Mouse (Mus musculus) limb, embryonic 13.5 days (tissue): Measurements from ENCODE around the gene Pam16. TPM values are rescaled to one million over a fixed set of nuclear protein-coding genes. Genes with fewer than 3 reads are reported as not detected.

Source experiments
- ATAC-seq: fragments of 200-750 bp; cut with Nextera tagmentation; 2 replicates; pipeline ENCODE4 v1.8.0; 2017; ENCODE audit warnings: low read depth, moderate number of reproducible peaks, moderate TSS enrichment; ENCODE audit not compliant: low FRiP score
- H3K27ac ChIP-seq: fragments of 300-500 bp; sonication (generic); 2 replicates; pipeline ENCODE4 v1.5.1; 2015; ENCODE audit warnings: inconsistent platforms, mild to moderate bottlenecking, moderate library complexity
- H3K27me3 ChIP-seq: fragments of 300-500 bp; sonication (generic); 2 replicates; pipeline ENCODE4 v1.6.1; 2015; ENCODE audit warnings: mild to moderate bottlenecking, inconsistent platforms
- H3K36me3 ChIP-seq: fragments of 300-500 bp; sonication (generic); 2 replicates; pipeline ENCODE4 v1.6.1; 2015; ENCODE audit warnings: inconsistent platforms, mild to moderate bottlenecking, moderate library complexity
- H3K4me1 ChIP-seq: fragments of 300-500 bp; sonication (generic); 2 replicates; pipeline ENCODE4 v1.6.1; 2015; ENCODE audit warnings: inconsistent platforms
- H3K4me2 ChIP-seq: fragments of 300-500 bp; sonication (generic); replicated peaks from 2 replicates; pipeline ENCODE4 v1.6.1; 2015; ENCODE audit warnings: inconsistent platforms, mild to moderate bottlenecking, moderate library complexity
- H3K4me3 ChIP-seq: fragments of 300-500 bp; sonication (generic); 2 replicates; pipeline ENCODE4 v1.5.1; 2015; ENCODE audit warnings: moderate library complexity, mild to moderate bottlenecking, inconsistent platforms
- H3K9ac ChIP-seq: fragments of 300-500 bp; sonication (generic); 2 replicates; pipeline ENCODE4 v1.6.1; 2015; ENCODE audit warnings: mild to moderate bottlenecking, inconsistent platforms
- H3K9me3 ChIP-seq: fragments of 300-500 bp; sonication (generic); 2 replicates; pipeline ENCODE4 v1.6.1; 2016; ENCODE audit warnings: inconsistent platforms
- WGBS: fragments of 180-500 bp; shearing (Covaris S2); methylation state at CpG from one replicate; pipeline ENCODE4 v1.1.7; 2015; 5-methylcytosine and 5-hydroxymethylcytosine counted together
- polyA plus RNA-seq: library from polyadenylated mRNA; unstranded; fragments of >200 nt; fragmentation: Nextera tagmentation; extraction: Ambion mirVana; gene quantifications from 2 replicates; pipeline ENCODE4 v1.2.1, GENCODE M21; 2015

Pam16 gene
- polyA plus RNA-seq, 1 experiment from 2014 or later = 105 TPM

DNA sequence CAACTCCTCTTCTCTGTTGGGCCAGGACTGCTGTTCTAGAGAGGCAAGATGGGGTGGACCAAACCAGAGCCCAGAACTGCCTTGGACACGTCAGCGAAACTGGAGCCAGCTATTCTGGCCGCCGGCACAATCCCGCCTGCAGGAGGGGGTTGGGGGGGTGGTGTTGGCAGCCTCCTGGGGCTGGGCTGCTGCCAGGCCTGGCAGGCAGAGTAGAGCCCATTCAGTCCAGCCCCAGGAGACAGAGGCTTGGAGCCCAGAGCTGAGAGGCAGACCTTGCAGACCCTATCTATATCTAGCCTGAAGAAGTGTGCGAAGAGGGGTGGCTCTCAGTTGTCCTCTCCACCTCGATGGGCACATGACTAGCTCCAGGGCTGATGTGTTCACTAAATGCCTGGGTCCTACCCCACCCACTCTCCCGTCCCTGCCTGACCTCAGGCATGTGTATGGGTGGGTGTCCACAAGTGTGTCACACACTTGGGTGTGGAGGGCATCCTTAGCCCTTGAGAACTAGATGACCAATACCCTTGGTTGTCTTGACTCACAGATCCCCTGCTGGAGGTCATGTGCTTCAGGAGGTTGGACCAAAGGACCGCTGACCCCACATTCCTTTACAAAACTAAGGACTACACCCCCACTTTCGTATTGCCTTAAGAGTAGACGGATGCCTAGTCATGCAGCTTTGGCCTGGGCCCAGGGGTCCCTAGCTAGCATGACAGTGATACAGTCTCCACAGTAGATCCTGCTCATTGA lies 19.1 kb upstream of the Pam16 start:
- Histone ChIP-seq H3K27me3 (no peaks in the 10 kb centered on the region), H3K36me3 (peaks cover 54% of the 10 kb centered on the region), H3K4me1 (peaks cover 89% of the 10 kb centered on the region), H3K27ac (peak overlapping the region; percentile 92), H3K4me2 (peak overlapping the region; percentile 98), H3K9me3 (no peaks in the 10 kb centered on the region), H3K4me3 (peak overlapping the region; percentile 86), H3K9ac (peak overlapping the region; percentile 50)
- ATAC-seq = no peak
- 59% methylated on average over 11 of the region's 11 CpGs for WGBS

DNA sequence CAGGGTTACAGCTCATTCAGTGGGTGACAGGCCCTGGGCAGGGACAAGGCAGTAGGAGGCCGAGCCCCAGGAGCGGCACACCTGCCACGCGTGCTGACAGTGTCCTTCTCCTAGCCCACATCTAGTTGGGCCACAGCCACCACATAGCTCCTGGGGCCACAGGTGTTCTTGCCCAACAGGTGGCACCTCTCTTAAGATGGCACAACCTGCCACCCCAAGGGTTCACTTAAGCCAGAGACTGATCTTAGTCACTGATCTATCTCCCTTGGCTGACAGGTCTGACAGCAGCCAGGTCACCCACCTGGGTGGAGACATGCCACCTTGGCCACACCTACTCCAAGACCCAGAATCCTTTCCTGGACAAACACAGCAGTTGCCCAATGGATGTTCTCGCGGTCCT lies 18.1 kb upstream of the Pam16 start:
- peaks cover 45% of the 10 kb centered on the region for H3K36me3 ChIP-seq
- no peaks in the 10 kb centered on the region for H3K27me3 ChIP-seq
- WGBS = 70% methylated on average over 6 of the region's 6 CpGs
- H3K9ac ChIP-seq = peak overlapping the region; percentile 57; the same call in 1 of the 2 replicates
- H3K4me1 ChIP-seq = peaks cover 81% of the 10 kb centered on the region
- no peaks in the 10 kb centered on the region for H3K9me3 ChIP-seq
- H3K4me2 ChIP-seq = peak overlapping the region; percentile 98
- H3K4me3 ChIP-seq = peak overlapping the region; percentile 86
- no peak for ATAC-seq
- H3K27ac ChIP-seq = peak overlapping the region; percentile 92

DNA sequence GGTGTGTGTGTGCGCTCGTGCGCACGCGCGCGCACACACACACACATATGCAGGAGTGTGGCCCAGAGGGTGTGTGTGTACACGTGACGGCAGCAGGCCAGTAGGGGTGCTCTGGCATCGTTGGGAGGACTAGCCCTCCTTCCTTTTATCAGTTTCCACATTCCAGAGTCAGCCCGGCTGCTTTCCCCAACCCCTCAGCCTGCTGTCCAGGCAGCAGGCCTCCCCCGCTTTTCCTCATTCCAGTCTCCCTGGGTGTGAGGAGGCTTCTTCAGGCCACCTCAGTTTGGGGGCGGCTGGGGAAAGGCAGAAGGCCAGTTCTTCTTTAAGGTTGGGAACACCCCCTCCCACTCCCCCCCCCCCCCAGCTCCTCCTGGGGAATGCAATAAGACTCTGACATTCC lies 17.4 kb upstream of the Pam16 start:
- 15% methylated on average over 13 of the region's 13 CpGs for WGBS
- ATAC-seq = peak; percentile 55
- Histone ChIP-seq H3K27me3 (no peaks in the 10 kb centered on the region), H3K4me3 (peak overlapping the region; percentile 86), H3K9ac (peak overlapping the region; percentile 57), H3K27ac (peak overlapping the region; percentile 92), H3K36me3 (peaks cover 38% of the 10 kb centered on the region), H3K4me1 (peaks cover 74% of the 10 kb centered on the region), H3K9me3 (no peaks in the 10 kb centered on the region), H3K4me2 (peak overlapping the region; percentile 98)

DNA sequence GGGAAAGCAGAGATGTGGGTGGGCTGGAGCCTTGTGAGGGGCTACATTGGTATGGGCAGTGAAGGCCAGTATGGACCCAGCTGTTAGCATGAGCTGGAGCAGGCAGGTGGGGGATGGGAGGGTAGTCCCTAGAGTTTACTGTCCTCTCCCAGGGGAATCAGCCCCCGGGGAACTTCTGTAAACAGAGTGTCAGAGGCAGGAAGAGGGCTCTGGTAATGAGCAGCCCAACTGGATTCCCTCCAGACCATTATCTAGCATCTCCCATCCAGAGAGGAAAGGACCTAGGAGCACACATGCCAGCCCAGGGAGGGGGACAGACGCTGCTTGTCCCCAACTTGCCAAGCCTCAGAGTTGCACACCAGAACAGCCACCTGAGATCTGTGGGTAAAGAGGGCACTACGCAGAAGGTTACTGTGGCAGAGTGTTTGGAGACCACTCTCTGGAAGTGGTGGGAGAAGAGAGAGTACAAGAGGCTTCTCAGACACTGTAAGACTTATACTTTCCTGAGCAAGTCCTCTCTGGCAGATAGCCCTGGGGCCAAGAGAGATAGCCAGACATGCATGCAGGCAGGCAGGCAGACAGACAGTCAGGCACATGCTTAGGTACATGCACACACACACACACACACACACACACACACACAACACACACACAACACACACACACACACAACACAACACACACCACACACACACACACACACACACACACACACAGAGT lies 16.5 kb upstream of the Pam16 start:
- Histone ChIP-seq H3K9ac (peak overlapping the region; percentile 88), H3K4me1 (peaks cover 64% of the 10 kb centered on the region), H3K4me2 (peak overlapping the region; percentile 98), H3K36me3 (peaks cover 29% of the 10 kb centered on the region), H3K4me3 (peak overlapping the region; percentile 86), H3K9me3 (no peaks in the 10 kb centered on the region), H3K27me3 (no peaks in the 10 kb centered on the region), H3K27ac (peak overlapping the region; percentile 92)
- ATAC-seq = no peak
- 27% methylated on average over 3 of the region's 3 CpGs for WGBS

- Histone ChIP-seq H3K9me3 (no peaks in the 10 kb centered on the region), H3K9ac (peak overlapping the region; percentile 88), H3K4me1 (peaks cover 60% of the 10 kb centered on the region), H3K4me3 (peak overlapping the region; percentile 86), H3K27ac (peak overlapping the region; percentile 92), H3K4me2 (peak overlapping the region; percentile 98), H3K36me3 (peaks cover 21% of the 10 kb centered on the region), H3K27me3 (no peaks in the 10 kb centered on the region)
- peak; percentile 8; the same call in 1 of the 2 replicates for ATAC-seq
- 5% methylated on average over 17 of the region's 17 CpGs for WGBS
Observed at GRCm38 (mm10) chr16:4640267-4641005, 15.6 kb upstream of the Pam16 start.

DNA sequence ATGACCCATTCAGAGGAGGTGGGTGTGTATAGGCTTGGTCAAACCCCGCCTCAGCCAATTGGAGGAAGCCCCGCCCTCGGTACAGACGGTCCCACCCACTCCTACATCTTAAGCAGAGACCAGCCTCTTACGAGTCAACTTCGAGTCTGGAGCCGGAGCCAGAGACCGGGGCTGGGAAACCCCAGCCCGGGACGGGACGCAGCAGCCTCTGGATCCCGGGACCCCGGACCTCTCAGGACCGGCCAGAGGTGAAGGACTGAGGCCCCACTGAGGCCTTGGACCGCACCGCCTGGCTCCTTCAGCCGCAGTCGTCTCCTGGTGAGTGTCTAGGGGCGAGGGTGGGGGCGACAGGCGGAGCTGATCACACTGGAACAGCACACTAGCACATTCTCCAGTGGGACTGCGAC lies 15.0 kb upstream of the Pam16 start, which contains the start of the genes Vasn and Dnaja3:
Gene Vasn (plus strand): TSS at position 111 of the 407 bp plus-strand sequence.
Gene Dnaja3 (plus strand): TSS at position 159 of the 407 bp plus-strand sequence.
- peaks cover 54% of the 10 kb centered on the region for H3K4me1 ChIP-seq

DNA sequence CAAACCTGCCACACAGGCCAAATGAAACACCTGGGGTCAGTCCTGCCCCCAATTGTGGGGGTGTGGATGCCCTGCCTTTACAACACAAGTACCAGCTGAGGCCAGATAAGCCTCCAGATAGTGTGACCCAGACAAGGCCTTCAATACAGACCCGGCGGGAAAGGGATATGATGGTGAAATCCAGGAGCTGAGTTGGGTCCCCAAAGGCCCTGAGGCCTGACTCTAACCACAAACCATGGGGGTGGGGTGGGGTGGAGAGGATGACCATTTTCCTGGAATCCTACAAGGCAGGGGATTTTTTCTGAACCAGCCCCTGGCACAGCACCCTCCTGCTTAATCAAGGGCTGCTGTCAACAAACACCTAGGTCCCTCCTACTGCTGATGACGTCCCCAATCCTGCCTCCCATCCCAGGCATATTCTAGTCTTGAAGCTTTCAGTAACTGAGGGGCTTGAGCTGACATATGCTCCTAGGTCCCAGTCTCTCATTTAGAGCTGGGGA lies 14.2 kb upstream of the Pam16 start:
- H3K4me3 ChIP-seq = no peak overlapping the region
- H3K27me3 ChIP-seq = no peaks in the 10 kb centered on the region
- H3K9me3 ChIP-seq = no peaks in the 10 kb centered on the region
- peaks cover 45% of the 10 kb centered on the region for H3K4me1 ChIP-seq
- ATAC-seq = no peak
- no peak overlapping the region for H3K4me2 ChIP-seq
- no peak overlapping the region for H3K27ac ChIP-seq
- H3K9ac ChIP-seq = no peak overlapping the region
- H3K36me3 ChIP-seq = peaks cover 15% of the 10 kb centered on the region; the same call in 1 of the 2 replicates
- 86% methylated on average over 3 of the region's 3 CpGs for WGBS

More for the DNA sequence above, 15.0 kb upstream of the Pam16 start, which contains the start of the genes Vasn and Dnaja3:
- peak; percentile 93 for ATAC-seq
- H3K4me3 ChIP-seq = peak within 1 kb of the TSS; percentile 86
- H3K36me3 ChIP-seq = peaks cover 17% of the 10 kb centered on the region; the same call in 1 of the 2 replicates
- no peaks in the 10 kb centered on the region for H3K9me3 ChIP-seq
- H3K27ac ChIP-seq = peak within 1 kb of the TSS; percentile 92
- peak within 1 kb of the TSS; percentile 88 for H3K9ac ChIP-seq
- no peaks in the 10 kb centered on the region for H3K27me3 ChIP-seq
- peak within 1 kb of the TSS; percentile 98 for H3K4me2 ChIP-seq
- 0% methylated on average over 22 of the region's 22 CpGs for WGBS

DNA sequence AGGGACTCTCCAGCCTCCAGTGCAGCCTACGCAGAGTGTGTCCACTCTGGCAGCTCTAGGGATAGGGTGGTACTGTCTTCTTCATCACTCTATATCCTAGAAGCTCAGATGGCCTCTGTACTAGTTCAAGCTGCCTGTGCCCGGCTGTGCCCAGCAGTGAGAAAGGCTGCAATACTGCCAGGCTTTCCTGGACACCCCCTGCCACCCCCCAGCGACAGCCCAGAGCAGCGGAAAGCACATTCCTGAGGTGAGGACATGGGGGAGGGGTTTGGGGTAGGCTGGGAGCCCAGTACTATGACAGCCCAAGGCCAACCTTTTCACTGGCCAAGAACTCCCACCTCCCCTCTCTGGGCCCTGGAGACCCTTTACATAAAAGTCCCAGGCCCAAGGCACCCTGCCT lies 11.0 kb upstream of the Pam16 start:
- ATAC-seq = no peak
- Histone ChIP-seq H3K9ac (0 out of 2 replicates have a peak overlapping the region, but pooled peaks have one; percentile 19), H3K36me3 (peaks cover 15% of the 10 kb centered on the region; the same call in 1 of the 2 replicates), H3K27ac (no peak overlapping the region), H3K4me3 (no peak overlapping the region), H3K9me3 (no peaks in the 10 kb centered on the region), H3K27me3 (no peaks in the 10 kb centered on the region), H3K4me1 (peaks cover 17% of the 10 kb centered on the region), H3K4me2 (no peak overlapping the region)
- 62% methylated on average over 4 of the region's 4 CpGs for WGBS

GRCm38 (mm10) chr16:4634681-4635080 lies 9.9 kb upstream of the Pam16 start:
- no peak overlapping the region; the same call in 1 of the 2 replicates for H3K9ac ChIP-seq
- H3K4me3 ChIP-seq = no peak overlapping the region
- no peaks in the 10 kb centered on the region for H3K27me3 ChIP-seq
- ATAC-seq = no peak
- WGBS = 78% methylated on average over 9 of the region's 9 CpGs
- H3K9me3 ChIP-seq = no peaks in the 10 kb centered on the region
- peaks cover 16% of the 10 kb centered on the region for H3K4me1 ChIP-seq
- H3K27ac ChIP-seq = no peak overlapping the region
- peaks cover 15% of the 10 kb centered on the region for H3K36me3 ChIP-seq
- H3K4me2 ChIP-seq = no peak overlapping the region

- H3K27me3 ChIP-seq = no peaks in the 10 kb centered on the region
- H3K4me1 ChIP-seq = peaks cover 11% of the 10 kb centered on the region; the same call in 1 of the 2 replicates
- H3K9ac ChIP-seq = no peak overlapping the region
- no peaks in the 10 kb centered on the region for H3K9me3 ChIP-seq
- 91% methylated on average over 3 of the region's 3 CpGs for WGBS
- no peak overlapping the region for H3K4me2 ChIP-seq
- H3K4me3 ChIP-seq = no peak overlapping the region
- no peak for ATAC-seq
- no peak overlapping the region for H3K27ac ChIP-seq
- H3K36me3 ChIP-seq = peaks cover 15% of the 10 kb centered on the region
Observed at GRCm38 (mm10) chr16:4633661-4634060, 8.9 kb upstream of the Pam16 start.

GRCm38 (mm10) chr16:4632050-4632449 lies 7.3 kb upstream of the Pam16 start:
- ATAC-seq = peak; percentile 55; the same call in 1 of the 2 replicates
- Histone ChIP-seq H3K4me2 (no peak overlapping the region), H3K27ac (peak overlapping the region; percentile 70), H3K4me1 (peaks cover 11% of the 10 kb centered on the region; the same call in 1 of the 2 replicates), H3K9ac (no peak overlapping the region), H3K27me3 (no peaks in the 10 kb centered on the region), H3K9me3 (no peaks in the 10 kb centered on the region), H3K36me3 (peaks cover 29% of the 10 kb centered on the region), H3K4me3 (no peak overlapping the region)
- WGBS = 38% methylated on average over 7 of the region's 7 CpGs
